Mouse (Mus musculus): Measurements from ENCODE around the gene Ltc4s. TPM values are rescaled to one million over a fixed set of nuclear protein-coding genes. Genes with fewer than 3 reads are reported as not detected.

The Ltc4s gene
- total RNA-seq, 2 experiments from 2014 or later, result 0.74 TPM; not detected in 1

DNA sequence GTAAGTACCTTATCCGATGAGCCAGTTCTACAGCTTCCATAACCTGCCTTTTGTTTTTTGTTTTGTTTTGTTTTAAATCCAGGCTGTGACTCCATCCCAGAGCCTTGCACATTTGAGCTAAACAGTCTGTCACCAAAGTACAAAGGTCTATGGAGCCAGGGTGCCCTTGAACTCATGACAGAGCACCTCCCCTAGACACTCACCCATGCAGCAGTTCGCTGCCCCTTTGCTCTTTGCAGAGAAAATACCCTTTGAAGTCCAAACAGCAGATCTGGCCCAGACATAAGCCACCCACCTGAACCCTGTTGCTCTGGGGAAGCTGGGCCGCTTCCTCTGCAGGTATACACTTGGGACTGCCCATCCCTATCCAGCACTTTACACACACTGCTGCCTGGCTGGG is 36.8 kb downstream of the Ltc4s start:
- ATAC-seq (replicated peaks; ENCODE audit: poor library complexity), result no peak

DNA sequence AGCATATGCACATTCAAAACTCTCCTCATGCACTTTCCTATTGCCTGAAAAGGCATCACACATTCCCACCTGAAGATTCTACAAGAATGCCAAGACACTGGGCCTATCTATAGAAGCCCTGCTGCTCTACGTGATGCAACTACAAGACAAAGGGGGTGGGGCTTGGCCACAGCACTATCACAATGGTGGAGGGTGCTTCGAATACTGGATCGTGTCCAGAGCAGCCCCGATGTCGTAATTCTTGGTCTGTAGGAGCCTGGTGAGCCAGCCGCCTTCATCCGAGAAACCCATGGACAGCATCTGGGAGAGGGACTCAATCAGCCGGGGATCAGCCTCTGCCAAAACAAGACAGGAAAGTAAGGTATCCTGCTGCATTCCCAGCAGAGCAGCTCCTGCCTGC is 37.8 kb downstream of the Ltc4s start:
- ATAC-seq (replicated peaks; ENCODE audit: poor library complexity), result peak; percentile 94

DNA sequence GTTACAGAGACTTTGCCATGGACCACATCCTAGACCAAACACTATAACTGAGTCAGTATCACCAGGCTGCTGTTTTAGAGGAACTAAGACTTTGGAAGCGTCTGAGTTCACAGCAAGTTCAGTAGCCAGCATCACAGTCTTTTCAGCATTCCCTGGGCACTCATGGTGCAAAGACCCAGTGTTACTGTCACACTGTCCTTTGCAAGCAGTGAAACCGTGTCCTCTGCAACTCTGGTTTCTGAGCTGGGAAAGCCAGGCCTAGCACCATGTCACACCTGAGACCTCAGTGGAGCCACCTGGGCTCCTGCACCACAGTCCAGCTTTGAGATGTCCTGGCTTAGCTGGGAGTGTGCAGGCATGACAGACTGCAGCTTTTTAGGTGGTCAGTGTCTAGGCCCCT is 39.5 kb downstream of the Ltc4s start:
- no peak for ATAC-seq (replicated peaks; ENCODE audit: poor library complexity)

DNA sequence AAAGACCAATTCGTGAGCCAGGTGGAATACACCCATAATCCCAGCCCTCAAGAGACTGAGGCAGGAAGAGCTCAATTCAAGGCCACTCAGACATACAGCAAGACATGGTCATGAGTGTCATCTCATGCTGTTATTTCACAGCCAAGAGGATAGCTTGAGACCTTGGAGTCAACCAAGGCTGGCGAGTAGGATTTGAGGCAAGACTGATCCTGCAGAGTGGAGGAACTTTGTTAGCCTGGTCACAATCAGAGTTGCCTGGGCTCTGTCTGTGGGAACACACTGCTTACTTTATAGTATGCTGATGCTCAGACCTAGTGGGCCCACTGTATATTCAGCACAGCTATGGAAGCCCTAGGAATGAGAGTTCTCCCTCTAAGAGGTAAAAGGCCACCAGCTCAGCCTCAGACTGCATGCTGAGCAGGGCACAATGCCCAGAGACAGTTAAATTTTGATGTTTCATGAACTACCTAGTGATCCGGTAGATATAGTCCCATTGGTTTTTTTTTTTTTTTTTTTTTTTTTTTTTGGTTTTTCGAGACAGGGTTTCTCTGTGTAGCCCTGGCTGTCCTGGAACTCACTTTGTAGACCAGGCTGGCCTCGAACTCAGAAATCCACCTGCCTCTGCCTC is 40.1 kb downstream of the Ltc4s start:
- ATAC-seq (replicated peaks; ENCODE audit: poor library complexity), result no peak

DNA sequence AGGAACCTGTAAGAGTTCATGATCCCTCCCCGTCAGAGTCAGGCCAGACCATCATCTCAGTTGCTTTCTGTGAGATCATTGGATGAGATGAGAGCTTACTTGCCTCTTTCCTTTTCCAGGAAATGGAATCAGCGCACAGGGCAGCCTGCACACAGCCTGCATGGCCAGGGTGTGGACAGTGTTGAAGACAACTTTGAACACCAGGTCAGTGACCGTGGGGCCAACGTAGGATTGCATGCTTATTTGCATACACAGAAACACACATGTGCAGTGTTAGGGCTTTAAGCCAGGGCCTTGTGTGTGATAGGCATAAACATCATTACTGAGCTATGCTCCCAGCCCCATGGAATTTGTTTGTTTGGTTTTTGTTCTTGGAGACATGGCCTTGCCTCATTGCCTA is 40.9 kb downstream of the Ltc4s start:
- ATAC-seq (replicated peaks; ENCODE audit: poor library complexity), result no peak

DNA sequence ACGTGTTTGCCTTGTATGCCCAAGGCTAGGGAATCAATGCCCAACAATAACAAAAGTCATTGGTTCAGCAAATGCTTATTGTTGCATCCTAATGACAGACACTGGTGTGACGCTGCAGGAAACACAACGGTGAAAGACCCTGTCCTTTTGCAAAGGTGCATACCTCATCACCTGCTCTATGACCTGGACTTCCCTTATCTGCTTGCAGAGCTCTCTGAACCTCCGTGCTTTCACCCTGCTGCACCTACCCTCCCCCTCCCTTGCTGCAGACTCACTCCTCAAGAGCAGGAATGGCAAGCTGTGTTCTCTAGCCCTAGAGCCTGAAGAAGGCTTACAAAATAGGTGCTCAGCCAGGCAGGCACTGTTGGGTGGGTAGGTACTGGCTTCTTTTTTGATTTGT is 43.6 kb downstream of the Ltc4s start:
- ATAC-seq (replicated peaks; ENCODE audit: poor library complexity), result no peak

DNA sequence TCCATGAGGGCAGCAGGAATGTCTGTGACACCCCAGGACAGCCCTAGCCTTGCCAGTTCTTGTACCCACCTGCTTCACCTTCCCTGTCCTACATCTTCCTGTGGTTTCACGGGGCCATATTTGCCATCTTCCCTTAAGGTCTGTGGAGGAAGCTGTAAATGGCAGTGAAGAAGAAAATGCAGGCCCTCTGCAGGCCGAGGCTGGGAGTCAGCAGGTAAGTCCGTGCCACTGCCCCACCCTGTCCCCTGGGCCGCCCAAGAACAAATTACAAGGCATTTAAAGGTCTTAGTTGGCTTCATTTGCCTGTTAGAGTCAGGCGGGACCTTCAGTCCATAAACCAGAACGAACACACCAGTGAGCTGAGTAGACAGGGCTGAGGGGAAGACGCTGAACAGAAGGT is 44.3 kb downstream of the Ltc4s start:
- ATAC-seq (replicated peaks; ENCODE audit: poor library complexity), result no peak

DNA sequence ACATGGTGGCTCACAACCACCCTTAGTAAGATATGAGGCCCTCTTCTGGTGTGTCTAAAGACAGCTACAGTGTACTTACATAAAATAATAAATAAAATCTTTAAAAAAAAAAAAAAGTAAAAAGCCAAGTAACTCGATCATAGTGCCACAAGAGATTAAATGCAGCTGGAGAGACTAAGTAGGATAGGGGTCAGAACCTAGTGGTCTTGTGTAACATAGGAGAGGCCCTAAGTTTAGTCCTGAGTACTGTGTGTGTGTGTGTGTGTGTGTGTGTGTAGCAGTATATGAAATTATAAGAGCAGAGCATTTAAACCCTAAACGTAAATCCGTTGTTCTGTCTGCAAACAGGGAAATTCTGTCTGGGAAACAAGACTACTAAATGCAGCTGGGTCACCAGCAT is 46.1 kb downstream of the Ltc4s start:
- ATAC-seq (replicated peaks; ENCODE audit: poor library complexity), result no peak

DNA sequence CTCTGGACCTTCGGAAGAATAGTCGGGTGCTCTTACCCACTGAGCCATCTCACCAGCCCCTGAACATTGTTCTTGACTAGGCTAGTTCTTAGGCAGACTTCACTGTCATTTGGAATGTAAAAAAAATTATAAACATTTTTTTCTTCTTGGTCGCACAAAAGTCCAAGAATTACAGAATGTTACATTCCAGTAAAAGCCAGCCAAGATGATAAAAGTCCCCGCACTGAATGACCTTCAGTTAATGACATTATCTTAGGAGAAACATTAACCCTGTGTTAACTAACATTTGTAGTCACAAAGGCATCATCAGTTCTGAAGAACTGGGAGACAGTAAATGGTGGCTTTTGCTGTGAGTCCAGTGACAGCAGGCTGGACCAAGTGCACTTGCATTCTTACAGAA is 48.1 kb downstream of the Ltc4s start:
- no peak for ATAC-seq (replicated peaks; ENCODE audit: poor library complexity)

DNA sequence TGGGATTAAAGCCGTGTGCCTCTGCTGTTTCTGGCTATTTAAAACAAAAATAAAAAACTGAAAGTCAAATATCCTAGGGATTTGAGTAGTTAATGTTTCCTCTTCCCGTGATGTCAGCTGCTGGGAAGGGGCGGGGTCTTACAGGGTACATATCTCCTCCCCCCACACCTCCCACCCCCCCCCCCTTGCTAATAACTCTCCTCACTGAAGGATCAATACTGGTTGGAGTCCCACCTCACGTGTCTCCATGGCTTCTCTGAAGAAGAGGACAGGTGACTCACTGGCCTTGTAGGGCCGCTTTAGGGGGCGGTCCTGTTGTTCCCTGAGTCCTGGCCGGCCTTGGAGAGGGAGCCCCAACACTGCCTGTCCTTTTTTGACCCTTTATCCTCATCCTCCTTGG is 49.7 kb downstream of the Ltc4s start:
- no peak for ATAC-seq (replicated peaks; ENCODE audit: poor library complexity)

Other genes with a start within 250 kb of the Ltc4s start
- 256 and 262 TPM in 2 replicates for gene Rnf130, start 213.3 kb downstream of the Ltc4s start, total RNA-seq (2015)
- gene Rnf130, start 213.3 kb downstream of the Ltc4s start, total RNA-seq (2017), result 224 and 237 TPM in 2 replicates
- gene Tbc1d9b, start 107.2 kb downstream of the Ltc4s start, total RNA-seq (2015), result 38.6 and 41.5 TPM in 2 replicates
- 78.6 and 91.2 TPM in 2 replicates for gene Tbc1d9b, start 107.2 kb downstream of the Ltc4s start, total RNA-seq (2017)
- 18.8 and 20.0 TPM in 2 replicates for gene Mrnip, start 64.2 kb downstream of the Ltc4s start, total RNA-seq (2015)
- gene Mrnip, start 64.2 kb downstream of the Ltc4s start, total RNA-seq (2017), result 14.6 and 16.5 TPM in 2 replicates
- 42.7 and 49.3 TPM in 2 replicates for gene Sqstm1, start 27.8 kb downstream of the Ltc4s start, total RNA-seq (2015)
- 207 and 220 TPM in 2 replicates for gene Sqstm1, start 27.8 kb downstream of the Ltc4s start, total RNA-seq (2017)
- gene Mgat4b, start 27.7 kb downstream of the Ltc4s start, total RNA-seq (2015), result 17.4 and 18.9 TPM in 2 replicates
- gene Mgat4b, start 27.7 kb downstream of the Ltc4s start, total RNA-seq (2017), result 10.8 and 16.2 TPM in 2 replicates
- gene Maml1, start 53.7 kb upstream of the Ltc4s start, total RNA-seq (2015), result 14.2 and 15.9 TPM in 2 replicates
- 4.1 and 4.2 TPM in 2 replicates for gene Maml1, start 53.7 kb upstream of the Ltc4s start, total RNA-seq (2017)
- gene Canx, start 87.1 kb upstream of the Ltc4s start, total RNA-seq (2015), result 500 and 518 TPM in 2 replicates
- gene Canx, start 87.1 kb upstream of the Ltc4s start, total RNA-seq (2017), result 1,173 and 1,480 TPM in 2 replicates
- gene Cby3, start 115.8 kb upstream of the Ltc4s start, total RNA-seq (2015), result not detected in 2 replicates
- 0.29 TPM in 1 of 2 replicates, not detected in the other for gene Cby3, start 115.8 kb upstream of the Ltc4s start, total RNA-seq (2017)
- gene Hnrnph1, start 138.4 kb upstream of the Ltc4s start, total RNA-seq (2015), result 748 and 912 TPM in 2 replicates
- 703 and 864 TPM in 2 replicates for gene Hnrnph1, start 138.4 kb upstream of the Ltc4s start, total RNA-seq (2017)
- gene Rufy1, start 192.5 kb upstream of the Ltc4s start, total RNA-seq (2015), result 29.5 and 38.1 TPM in 2 replicates
- 42.5 and 48.5 TPM in 2 replicates for gene Rufy1, start 192.5 kb upstream of the Ltc4s start, total RNA-seq (2017)

All from megakaryocyte progenitor cell, adult 5-6 weeks (primary cell).